Mouse (Mus musculus): Measurements from ENCODE around the gene Gm3880. TPM values are rescaled to one million over a fixed set of nuclear protein-coding genes. Genes with fewer than 3 reads are reported as not detected.

Gm3880 gene
- polyA plus RNA-seq, 1 experiment from 2014 or later: not detected

Other genes starting within 250 kb of the Gm3880 start
- 11.8 and 12.1 TPM in 2 replicates for gene Hdac8, start 181.6 kb downstream of the Gm3880 start, polyA plus RNA-seq (2015; fragmentation: Nextera tagmentation; extraction: Ambion mirVana)
- 9.0 and 11.2 TPM in 2 replicates for gene Phka1, start 42.7 kb downstream of the Gm3880 start, polyA plus RNA-seq (2015; fragmentation: Nextera tagmentation; extraction: Ambion mirVana)
- gene Gm9112, start 20.7 kb upstream of the Gm3880 start, polyA plus RNA-seq (2015; fragmentation: Nextera tagmentation; extraction: Ambion mirVana): not detected in 2 replicates
- not detected in 2 replicates for gene Dmrtc1b, start 20.9 kb upstream of the Gm3880 start, polyA plus RNA-seq (2015; fragmentation: Nextera tagmentation; extraction: Ambion mirVana)
- not detected in 2 replicates for gene Dmrtc1c1, start 116.0 kb upstream of the Gm3880 start, polyA plus RNA-seq (2015; fragmentation: Nextera tagmentation; extraction: Ambion mirVana)
- gene Dmrtc1c2, start 167.6 kb upstream of the Gm3880 start, polyA plus RNA-seq (2015; fragmentation: Nextera tagmentation; extraction: Ambion mirVana): not detected in 2 replicates
- gene 1700031F05Rik, start 181.0 kb upstream of the Gm3880 start, polyA plus RNA-seq (2015; fragmentation: Nextera tagmentation; extraction: Ambion mirVana): not detected in 2 replicates
- gene Dmrtc1a, start 221.7 kb upstream of the Gm3880 start, polyA plus RNA-seq (2015; fragmentation: Nextera tagmentation; extraction: Ambion mirVana): 0.56 and 0.77 TPM in 2 replicates
- gene 1700011M02Rik, start 221.9 kb upstream of the Gm3880 start, polyA plus RNA-seq (2015; fragmentation: Nextera tagmentation; extraction: Ambion mirVana): not detected in 2 replicates
- gene 1700018G05Rik, start 241.4 kb upstream of the Gm3880 start, polyA plus RNA-seq (2015; fragmentation: Nextera tagmentation; extraction: Ambion mirVana): not detected in 2 replicates